Mouse (Mus musculus): Measurements from ENCODE around the gene Fam160a2.

GRCm38 (mm10) chr7:105372912-105373311 lies 26.9 kb downstream of the Fam160a2 start:
- TF ChIP-seq CTCF (IDR thresholded peaks at IDR 0.05; ENCODE audit: low read depth, low read length) (no peak), GATA1 (IDR thresholded peaks at IDR 0.05; ENCODE audit: borderline replicate concordance, low read length) (no peak), POLR2AphosphoS5 (IDR thresholded peaks at IDR 0.05; ENCODE audit: insufficient replicate concordance, low read depth, low read length) (no peak)

Data from G1E (cell line).